Mouse (Mus musculus): Measurements from ENCODE around the gene Ston2.

- TF ChIP-seq POLR2A (IDR thresholded peaks at IDR 0.05; ENCODE audit: borderline replicate concordance, insufficient read depth, low read length) (no peak), CTCF (IDR thresholded peaks at IDR 0.05; ENCODE audit: borderline replicate concordance, insufficient read depth, low read depth, low read length) (no peak)
Measured at GRCm38 (mm10) chr12:91778211-91779003, 9.8 kb downstream of the Ston2 start.

Measured in cerebellum, adult 2 months (tissue).